Mouse (Mus musculus): ENCODE data around the gene Sorcs3.

GRCm38 (mm10) chr19:48533582-48533981 is 327.8 kb downstream of the Sorcs3 start:
- TF ChIP-seq CTCF (IDR thresholded peaks at IDR 0.05; ENCODE audit: control insufficient read depth, insufficient read depth, low read length) (no peak), POLR2A (IDR thresholded peaks at IDR 0.05; ENCODE audit: borderline replicate concordance, control insufficient read depth, low read depth, low read length) (no peak)
